Mouse (Mus musculus): ENCODE results near the gene Sfmbt1. TPM values are rescaled to one million over a fixed set of nuclear protein-coding genes. Genes with fewer than 3 reads are reported as not detected.
A peak's percentile ranks its signal among the peaks of the same experiment; 100 is the strongest.

The Sfmbt1 gene
- total and polyA plus RNA-seq, 2 experiments, result 1.6 to 11.2 TPM

DNA sequence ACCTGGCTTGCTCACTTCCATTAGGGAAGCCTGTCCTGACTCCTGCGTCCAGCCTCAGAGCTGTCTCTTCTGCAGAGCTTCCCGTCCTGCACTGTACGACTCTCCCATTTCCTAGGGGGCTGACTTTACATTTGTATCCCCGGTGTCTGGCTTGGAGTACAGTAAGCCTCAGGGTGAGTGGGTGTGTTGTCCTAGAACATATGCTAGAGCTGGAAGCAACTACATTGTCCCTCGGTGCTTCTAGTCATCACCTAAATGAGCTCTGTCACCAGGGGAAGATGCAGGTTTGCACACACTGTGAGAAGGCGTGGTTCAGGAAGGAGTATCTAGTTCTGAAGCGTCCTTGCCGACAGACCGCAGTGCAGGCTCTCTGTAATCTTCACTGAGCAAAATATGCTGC lies 147.7 kb downstream of the Sfmbt1 start:
- Histone ChIP-seq H3K36me3 (ENCODE audit: control insufficient read depth, insufficient read depth, low read length) (no peaks in the 10 kb centered on the region), H3K4me1 (ENCODE audit: control insufficient read depth, insufficient read depth, low read length) (peaks cover 17% of the 10 kb centered on the region), H3K27me3 (ENCODE audit: control insufficient read depth, insufficient read depth, low read length) (no peaks in the 10 kb centered on the region), H3K9ac (ENCODE audit: low read depth, low read length) (no peak overlapping the region), H3K4me3 (ENCODE audit: insufficient read depth, low read depth, low read length) (no peak overlapping the region), H3K27ac (replicated peaks; ENCODE audit: insufficient read depth, low read depth, low read length) (no peak overlapping the region; the same call in 1 of the 2 replicates), H3K79me2 (ENCODE audit: control insufficient read depth, insufficient read depth, low read length) (0 out of 2 replicates have a peak, but pooled peaks cover 2% of the 10 kb centered on the region)
- DNase-seq (ENCODE audit: extremely low read depth, low read depth, low spot score), result no peak
- 62% methylated on average over 9 of the region's 9 CpGs for WGBS
- TF ChIP-seq POLR2A (IDR thresholded peaks at IDR 0.05; ENCODE audit: extremely low read depth, insufficient read depth, low read length), result no peak
- TF ChIP-seq CTCF (IDR thresholded peaks at IDR 0.05; ENCODE audit: low read depth, low read length), result no peak

DNA sequence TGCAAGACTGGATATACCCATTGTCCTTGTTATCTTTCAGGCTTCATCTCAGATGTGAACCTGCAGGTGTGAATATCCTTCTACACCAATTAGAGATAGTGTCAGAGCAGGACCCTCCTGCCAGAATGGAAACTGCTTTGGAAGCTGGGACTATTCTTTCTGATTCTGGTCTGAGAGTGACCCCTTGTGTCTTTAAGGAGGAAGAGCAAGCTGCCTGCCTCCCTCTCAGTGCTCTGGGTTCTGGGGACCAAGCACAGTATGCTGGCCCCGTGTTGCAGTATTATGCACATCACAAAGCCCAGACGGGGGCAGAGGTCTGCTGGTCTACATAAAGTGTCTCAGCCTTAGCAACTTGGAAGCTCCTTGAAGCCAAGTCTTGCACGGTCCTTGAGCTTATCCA lies 150.7 kb downstream of the Sfmbt1 start:
- no peak overlapping the region for H3K27ac ChIP-seq (replicated peaks; ENCODE audit: insufficient read depth, low read depth, low read length)
- no peaks in the 10 kb centered on the region for H3K36me3 ChIP-seq (ENCODE audit: control insufficient read depth, insufficient read depth, low read length)
- no peak for DNase-seq (ENCODE audit: extremely low read depth, low read depth, low spot score)
- WGBS, result 83% methylated on average over 3 of the region's 3 CpGs
- no peak overlapping the region for H3K9ac ChIP-seq (ENCODE audit: low read depth, low read length)
- H3K79me2 ChIP-seq (ENCODE audit: control insufficient read depth, insufficient read depth, low read length), result no peaks in the 10 kb centered on the region
- peaks cover 35% of the 10 kb centered on the region for H3K4me1 ChIP-seq (ENCODE audit: control insufficient read depth, insufficient read depth, low read length)
- no peaks in the 10 kb centered on the region for H3K27me3 ChIP-seq (ENCODE audit: control insufficient read depth, insufficient read depth, low read length)
- H3K4me3 ChIP-seq (ENCODE audit: insufficient read depth, low read depth, low read length), result no peak overlapping the region
- TF ChIP-seq POLR2A (IDR thresholded peaks at IDR 0.05; ENCODE audit: extremely low read depth, insufficient read depth, low read length) (no peak), CTCF (IDR thresholded peaks at IDR 0.05; ENCODE audit: low read depth, low read length) (peak; percentile 57)

DNA sequence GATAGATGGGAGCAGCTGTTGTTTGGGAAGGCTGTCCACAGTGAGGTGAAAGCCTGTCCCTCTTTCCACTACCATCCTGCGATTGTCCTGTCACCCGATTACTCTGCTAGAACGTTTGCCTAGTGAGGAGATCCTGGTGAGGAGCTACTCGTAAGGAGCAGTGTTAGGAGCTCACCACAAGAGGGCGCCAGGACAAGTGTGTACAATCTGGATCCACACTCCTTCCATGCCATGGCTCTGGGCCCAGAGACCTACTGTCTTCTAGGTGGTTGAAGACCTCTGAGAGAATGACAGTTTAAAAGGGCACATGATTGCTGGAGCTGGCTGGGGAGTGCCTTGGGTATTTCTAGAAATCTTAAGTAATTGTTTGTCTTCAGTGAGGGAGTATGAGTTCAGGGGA lies 152.4 kb downstream of the Sfmbt1 start:
- no peaks in the 10 kb centered on the region for H3K79me2 ChIP-seq (ENCODE audit: control insufficient read depth, insufficient read depth, low read length)
- H3K9ac ChIP-seq (ENCODE audit: low read depth, low read length), result no peak overlapping the region
- H3K4me3 ChIP-seq (ENCODE audit: insufficient read depth, low read depth, low read length), result no peak overlapping the region
- H3K36me3 ChIP-seq (ENCODE audit: control insufficient read depth, insufficient read depth, low read length), result no peaks in the 10 kb centered on the region
- no peak for TF ChIP-seq POLR2A (IDR thresholded peaks at IDR 0.05; ENCODE audit: extremely low read depth, insufficient read depth, low read length)
- TF ChIP-seq CTCF (IDR thresholded peaks at IDR 0.05; ENCODE audit: low read depth, low read length), result peak; percentile 89
- no peaks in the 10 kb centered on the region for H3K27me3 ChIP-seq (ENCODE audit: control insufficient read depth, insufficient read depth, low read length)
- no peak overlapping the region for H3K27ac ChIP-seq (replicated peaks; ENCODE audit: insufficient read depth, low read depth, low read length)
- WGBS, result 13% methylated on average over 5 of the region's 5 CpGs
- DNase-seq (ENCODE audit: extremely low read depth, low read depth, low spot score), result peak; percentile 66
- H3K4me1 ChIP-seq (ENCODE audit: control insufficient read depth, insufficient read depth, low read length), result peaks cover 31% of the 10 kb centered on the region

DNA sequence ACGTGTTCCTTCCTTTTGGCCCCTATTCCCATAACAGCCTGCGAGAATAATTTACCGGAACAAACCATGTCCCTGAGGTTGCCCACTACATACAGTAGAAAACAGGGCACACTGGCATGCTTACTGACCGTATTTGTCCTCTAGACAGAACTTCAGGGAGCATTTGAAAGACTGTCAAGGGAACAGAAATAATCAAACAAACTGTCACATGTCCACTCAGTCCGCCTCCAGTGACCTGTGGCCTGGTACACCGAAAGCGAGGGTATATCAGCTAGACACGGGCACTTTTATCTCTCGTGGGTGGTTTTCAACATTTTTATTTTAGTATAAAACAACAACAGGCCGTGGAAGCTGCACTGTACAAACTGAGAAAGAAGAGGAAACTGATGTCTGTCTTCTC lies 154.2 kb downstream of the Sfmbt1 start:
- DNase-seq (ENCODE audit: extremely low read depth, low read depth, low spot score), result peak; percentile 93
- no peaks in the 10 kb centered on the region for H3K79me2 ChIP-seq (ENCODE audit: control insufficient read depth, insufficient read depth, low read length)
- H3K4me3 ChIP-seq (ENCODE audit: insufficient read depth, low read depth, low read length), result no peak overlapping the region
- no peaks in the 10 kb centered on the region for H3K36me3 ChIP-seq (ENCODE audit: control insufficient read depth, insufficient read depth, low read length)
- H3K9ac ChIP-seq (ENCODE audit: low read depth, low read length), result peak overlapping the region; percentile 38
- no peak for TF ChIP-seq CTCF (IDR thresholded peaks at IDR 0.05; ENCODE audit: low read depth, low read length)
- no peak for TF ChIP-seq POLR2A (IDR thresholded peaks at IDR 0.05; ENCODE audit: extremely low read depth, insufficient read depth, low read length)
- H3K27ac ChIP-seq (replicated peaks; ENCODE audit: insufficient read depth, low read depth, low read length), result peak overlapping the region; percentile 93
- WGBS, result 26% methylated on average over 10 of the region's 10 CpGs
- H3K4me1 ChIP-seq (ENCODE audit: control insufficient read depth, insufficient read depth, low read length), result peaks cover 25% of the 10 kb centered on the region
- H3K27me3 ChIP-seq (ENCODE audit: control insufficient read depth, insufficient read depth, low read length), result no peaks in the 10 kb centered on the region

DNA sequence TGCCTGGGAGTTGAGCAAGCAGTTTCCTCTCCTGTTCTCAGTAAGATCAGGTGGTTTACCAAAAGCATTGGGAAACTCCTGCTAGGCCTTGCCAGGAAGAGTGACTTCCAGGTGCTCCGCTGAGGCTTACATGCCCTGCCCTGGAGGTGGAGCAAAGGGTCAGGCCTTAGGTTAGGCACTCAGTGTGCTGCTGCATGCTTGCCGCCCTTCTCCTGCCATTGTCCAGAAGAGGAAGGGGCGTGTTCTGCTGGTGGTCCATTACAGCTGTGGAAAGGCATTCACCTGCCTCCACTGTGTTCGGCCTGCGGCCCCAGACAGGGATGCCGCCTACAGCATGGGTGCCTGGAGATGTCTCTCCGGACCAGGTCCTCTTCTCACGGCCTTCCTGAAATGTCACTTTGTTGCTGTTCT lies 154.7 kb downstream of the Sfmbt1 start:
- H3K4me1 ChIP-seq (ENCODE audit: control insufficient read depth, insufficient read depth, low read length), result peaks cover 26% of the 10 kb centered on the region
- no peaks in the 10 kb centered on the region for H3K79me2 ChIP-seq (ENCODE audit: control insufficient read depth, insufficient read depth, low read length)
- peak overlapping the region; percentile 5; the same call in 1 of the 2 replicates for H3K9ac ChIP-seq (ENCODE audit: low read depth, low read length)
- WGBS, result 43% methylated on average over 8 of the region's 8 CpGs
- no peaks in the 10 kb centered on the region for H3K27me3 ChIP-seq (ENCODE audit: control insufficient read depth, insufficient read depth, low read length)
- DNase-seq (ENCODE audit: extremely low read depth, low read depth, low spot score), result peak; percentile 99
- TF ChIP-seq POLR2A (IDR thresholded peaks at IDR 0.05; ENCODE audit: extremely low read depth, insufficient read depth, low read length), result no peak
- TF ChIP-seq CTCF (IDR thresholded peaks at IDR 0.05; ENCODE audit: low read depth, low read length), result no peak
- peak overlapping the region; percentile 93 for H3K27ac ChIP-seq (replicated peaks; ENCODE audit: insufficient read depth, low read depth, low read length)
- H3K36me3 ChIP-seq (ENCODE audit: control insufficient read depth, insufficient read depth, low read length), result no peaks in the 10 kb centered on the region
- H3K4me3 ChIP-seq (ENCODE audit: insufficient read depth, low read depth, low read length), result no peak overlapping the region

DNA sequence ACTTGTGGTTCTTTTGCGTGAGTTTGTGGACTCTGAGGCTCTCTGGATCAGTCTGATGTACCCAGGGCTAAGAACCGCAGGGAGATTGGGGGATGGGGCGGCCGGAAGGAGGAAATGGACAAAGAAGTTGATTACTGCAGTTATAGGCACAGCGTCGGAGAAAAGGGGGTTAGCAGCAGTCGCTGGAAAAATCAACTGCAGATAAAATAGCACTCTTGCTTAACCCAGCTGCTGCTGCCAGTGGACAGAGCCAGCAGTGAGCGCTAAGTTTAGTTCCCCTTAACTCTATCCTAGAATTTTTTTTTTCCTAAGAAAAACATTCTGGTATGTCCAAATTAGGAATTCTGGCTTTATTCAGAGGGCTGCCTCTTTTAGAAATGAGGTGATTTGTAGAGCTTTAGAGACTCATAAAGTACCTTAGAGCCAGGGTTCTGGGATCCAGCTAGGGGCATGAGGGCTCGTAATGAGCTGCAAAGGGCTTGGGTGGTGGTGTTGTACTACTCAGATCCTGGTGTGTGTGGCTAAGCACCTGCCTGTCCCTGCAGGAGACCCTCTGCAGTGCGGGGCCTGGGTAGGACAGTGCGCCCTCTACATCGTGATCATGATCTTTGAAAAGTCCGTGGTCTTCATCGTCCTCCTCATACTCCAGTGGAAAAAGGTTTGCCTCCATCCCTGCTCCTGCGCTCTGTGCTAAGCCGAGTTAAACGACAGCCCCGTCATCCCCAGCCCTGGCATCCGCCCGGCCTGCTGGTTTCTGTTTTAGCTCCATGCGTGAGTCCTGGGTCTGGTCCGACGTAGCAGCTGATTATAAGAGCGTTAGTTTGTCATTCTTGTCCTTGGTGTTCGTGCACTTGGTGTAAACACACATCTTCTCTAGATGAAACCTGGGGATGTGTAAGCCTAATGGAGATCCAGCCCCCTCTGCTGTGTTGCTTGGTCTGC lies 155.8 kb downstream of the Sfmbt1 start:
- Histone ChIP-seq H3K4me1 (ENCODE audit: control insufficient read depth, insufficient read depth, low read length) (peaks cover 32% of the 10 kb centered on the region), H3K36me3 (ENCODE audit: control insufficient read depth, insufficient read depth, low read length) (no peaks in the 10 kb centered on the region), H3K79me2 (ENCODE audit: control insufficient read depth, insufficient read depth, low read length) (no peaks in the 10 kb centered on the region), H3K27ac (replicated peaks; ENCODE audit: insufficient read depth, low read depth, low read length) (peak overlapping the region; percentile 80), H3K4me3 (ENCODE audit: insufficient read depth, low read depth, low read length) (no peak overlapping the region), H3K9ac (ENCODE audit: low read depth, low read length) (no peak overlapping the region), H3K27me3 (ENCODE audit: control insufficient read depth, insufficient read depth, low read length) (no peaks in the 10 kb centered on the region)
- WGBS, result 66% methylated on average over 25 of the region's 25 CpGs
- DNase-seq (ENCODE audit: extremely low read depth, low read depth, low spot score), result peak; percentile 67
- TF ChIP-seq POLR2A (IDR thresholded peaks at IDR 0.05; ENCODE audit: extremely low read depth, insufficient read depth, low read length), result no peak
- TF ChIP-seq CTCF (IDR thresholded peaks at IDR 0.05; ENCODE audit: low read depth, low read length), result no peak

Other genes starting within 250 kb of the Sfmbt1 start
- 6.8 and 8.5 TPM in 2 replicates for gene Dcp1a, start 235.3 kb upstream of the Sfmbt1 start, total RNA-seq (2014; rRNA removed)
- 7.4 and 8.9 TPM in 2 replicates for gene Dcp1a, start 235.3 kb upstream of the Sfmbt1 start, polyA plus RNA-seq (2012; rRNA removed)
- gene Cacna1d, start 223.4 kb upstream of the Sfmbt1 start, total RNA-seq (2014; rRNA removed), result 0.55 and 1.9 TPM in 2 replicates
- gene Cacna1d, start 223.4 kb upstream of the Sfmbt1 start, polyA plus RNA-seq (2012; rRNA removed), result 0.72 and 0.76 TPM in 2 replicates
- 115 and 116 TPM in 2 replicates for gene Tkt, start 166.5 kb upstream of the Sfmbt1 start, total RNA-seq (2014; rRNA removed)
- 114 and 166 TPM in 2 replicates for gene Tkt, start 166.5 kb upstream of the Sfmbt1 start, polyA plus RNA-seq (2012; rRNA removed)
- 7.7 and 9.5 TPM in 2 replicates for gene Prkcd, start 88.6 kb upstream of the Sfmbt1 start, total RNA-seq (2014; rRNA removed)
- gene Prkcd, start 88.6 kb upstream of the Sfmbt1 start, polyA plus RNA-seq (2012; rRNA removed), result 6.7 and 14.9 TPM in 2 replicates
- 18.4 and 19.0 TPM in 2 replicates for gene Rft1, start 60.5 kb upstream of the Sfmbt1 start, total RNA-seq (2014; rRNA removed)
- gene Rft1, start 60.5 kb upstream of the Sfmbt1 start, polyA plus RNA-seq (2012; rRNA removed), result 12.3 and 13.0 TPM in 2 replicates
- gene Tmem110, start 110.7 kb downstream of the Sfmbt1 start, total RNA-seq (2014; rRNA removed), result 3.7 and 4.1 TPM in 2 replicates
- gene Tmem110, start 110.7 kb downstream of the Sfmbt1 start, polyA plus RNA-seq (2012; rRNA removed), result 7.5 and 8.2 TPM in 2 replicates
- gene Mustn1, start 164.4 kb downstream of the Sfmbt1 start, total RNA-seq (2014; rRNA removed), result 1.0 and 2.3 TPM in 2 replicates
- gene Mustn1, start 164.4 kb downstream of the Sfmbt1 start, polyA plus RNA-seq (2012; rRNA removed), result 4.1 and 4.4 TPM in 2 replicates
- 1,004 and 1,280 TPM in 2 replicates for gene Itih4, start 171.6 kb downstream of the Sfmbt1 start, total RNA-seq (2014; rRNA removed)
- 1,016 and 1,052 TPM in 2 replicates for gene Itih4, start 171.6 kb downstream of the Sfmbt1 start, polyA plus RNA-seq (2012; rRNA removed)
- 603 and 791 TPM in 2 replicates for gene Itih3, start 208.9 kb downstream of the Sfmbt1 start, total RNA-seq (2014; rRNA removed)
- gene Itih3, start 208.9 kb downstream of the Sfmbt1 start, polyA plus RNA-seq (2012; rRNA removed), result 335 and 492 TPM in 2 replicates
- 544 and 683 TPM in 2 replicates for gene Itih1, start 228.4 kb downstream of the Sfmbt1 start, total RNA-seq (2014; rRNA removed)
- gene Itih1, start 228.4 kb downstream of the Sfmbt1 start, polyA plus RNA-seq (2012; rRNA removed), result 457 and 504 TPM in 2 replicates
- 6.7 and 7.5 TPM in 2 replicates for gene Nek4, start 236.5 kb downstream of the Sfmbt1 start, total RNA-seq (2014; rRNA removed)
- gene Nek4, start 236.5 kb downstream of the Sfmbt1 start, polyA plus RNA-seq (2012; rRNA removed), result 2.9 and 3.1 TPM in 2 replicates